Mouse (Mus musculus) intestine, embryonic 14.5 days (tissue): ENCODE data around the gene Mterf2. TPM values are rescaled to one million over a fixed set of nuclear protein-coding genes. Genes with fewer than 3 reads are reported as not detected.

Experiments
- ATAC-seq: fragments of 200-750 bp; cut with Nextera tagmentation; replicated peaks from 2 replicates; pipeline ENCODE4 v1.8.0; 2017; ENCODE audit warnings: low read depth, moderate number of reproducible peaks, moderate TSS enrichment, moderate library complexity; ENCODE audit not compliant: low FRiP score, low TSS enrichment
- DNase-seq: peaks from one replicate; pipeline ENCODE4 v3.0.0-alpha.2; 2018; ENCODE audit warnings: low spot score
- H3K27ac ChIP-seq: fragments of 300-500 bp; sonication (generic); 2 replicates; pipeline ENCODE4 v1.5.1; 2014; ENCODE audit warnings: low read depth, mild to moderate bottlenecking, control low read depth
- H3K27me3 ChIP-seq: fragments of 300-500 bp; sonication (generic); replicated peaks from 2 replicates; pipeline ENCODE4 v1.6.1; 2014; ENCODE audit warnings: low read length, control low read depth; ENCODE audit not compliant: control insufficient read depth, insufficient read depth
- H3K36me3 ChIP-seq: fragments of 300-500 bp; sonication (generic); 2 replicates; pipeline ENCODE4 v1.6.1; 2014; ENCODE audit warnings: low read length, control low read depth; ENCODE audit not compliant: control insufficient read depth, insufficient read depth
- H3K4me1 ChIP-seq: fragments of 300-500 bp; sonication (generic); replicated peaks from 2 replicates; pipeline ENCODE4 v1.6.1; 2014; ENCODE audit warnings: low read length, control low read depth, mixed read lengths; ENCODE audit not compliant: control insufficient read depth, insufficient read depth
- H3K4me2 ChIP-seq: fragments of 300-500 bp; sonication (generic); 2 replicates; pipeline ENCODE4 v1.6.1; 2014; ENCODE audit warnings: low read length
- H3K4me3 ChIP-seq: fragments of 300-500 bp; sonication (generic); 2 replicates; pipeline ENCODE4 v1.5.1; 2014; ENCODE audit warnings: low read depth, low read length, control low read depth, mixed read lengths
- H3K9ac ChIP-seq: fragments of 300-500 bp; sonication (generic); 2 replicates; pipeline ENCODE4 v1.6.1; 2014; ENCODE audit warnings: mild to moderate bottlenecking, low read length
- H3K9me3 ChIP-seq: fragments of 300-500 bp; sonication (generic); 2 replicates; pipeline ENCODE4 v1.6.1; 2016; ENCODE audit warnings: low read length, control low read depth; ENCODE audit not compliant: control insufficient read depth
- WGBS: fragments of 180-500 bp; shearing (Covaris S2); extraction: QIAGEN DNeasy Blood & Tissue Kit; methylation state at CpG from one replicate; pipeline ENCODE4 v1.1.7; 2014; 5-methylcytosine and 5-hydroxymethylcytosine counted together
- polyA plus RNA-seq: library from polyadenylated mRNA; unstranded; fragments of >200 nt; fragmentation: Nextera tagmentation; extraction: Ambion mirVana; gene quantifications from 2 replicates; pipeline ENCODE4 v1.2.1, GENCODE M21; 2014

The Mterf2 gene
- polyA plus RNA-seq, 1 experiment from 2014 or later = 17.2 TPM

GRCm38 (mm10) chr10:85149226-85149625 is 21.4 kb upstream of the Mterf2 start:
- WGBS = 84% methylated on average over 5 of the region's 5 CpGs
- ATAC-seq = no peak
- no peak overlapping the region for H3K4me3 ChIP-seq

GRCm38 (mm10) chr10:85146282-85146681 is 18.5 kb upstream of the Mterf2 start:
- DNase-seq = no peak
- Histone ChIP-seq H3K27ac (no peak overlapping the region), H3K27me3 (no peaks in the 10 kb centered on the region), H3K4me2 (no peak overlapping the region), H3K4me1 (0 out of 2 replicates have a peak, but pooled peaks cover 2% of the 10 kb centered on the region), H3K4me3 (no peak overlapping the region), H3K36me3 (peaks cover 48% of the 10 kb centered on the region), H3K9me3 (no peaks in the 10 kb centered on the region), H3K9ac (no peak overlapping the region)
- ATAC-seq = no peak
- 77% methylated on average over 14 of the region's 14 CpGs for WGBS

More at GRCm38 (mm10) chr10:85149226-85149625, 21.4 kb upstream of the Mterf2 start:
- H3K36me3 ChIP-seq = peaks cover 29% of the 10 kb centered on the region
- H3K4me2 ChIP-seq = no peak overlapping the region
- no peak overlapping the region for H3K27ac ChIP-seq
- H3K4me1 ChIP-seq = no peaks in the 10 kb centered on the region
- no peak overlapping the region for H3K9ac ChIP-seq
- H3K27me3 ChIP-seq = no peaks in the 10 kb centered on the region
- DNase-seq = no peak
- H3K9me3 ChIP-seq = no peaks in the 10 kb centered on the region

- no peak overlapping the region for H3K9ac ChIP-seq
- H3K4me1 ChIP-seq = 0 out of 2 replicates have a peak, but pooled peaks cover 4% of the 10 kb centered on the region
- H3K9me3 ChIP-seq = no peaks in the 10 kb centered on the region
- peak; percentile 58 for DNase-seq
- no peak overlapping the region for H3K4me2 ChIP-seq
- H3K36me3 ChIP-seq = peaks cover 25% of the 10 kb centered on the region
- 0 out of 2 replicates have a peak, but pooled peaks have one; percentile 62 for ATAC-seq
- H3K4me3 ChIP-seq = no peak overlapping the region
- 28% methylated on average over 9 of the region's 9 CpGs for whole genome bisulfite sequencing
- no peaks in the 10 kb centered on the region for H3K27me3 ChIP-seq
- no peak overlapping the region for H3K27ac ChIP-seq
Observed at GRCm38 (mm10) chr10:85141465-85141864, 13.6 kb upstream of the Mterf2 start.

GRCm38 (mm10) chr10:85136573-85136972 is 8.7 kb upstream of the Mterf2 start:
- WGBS = 72% methylated on average over 6 of the region's 6 CpGs

GRCm38 (mm10) chr10:85128453-85128852 is 626 bp upstream of the Mterf2 start:
- Histone ChIP-seq H3K4me2 (peak overlapping the region; percentile 74), H3K4me3 (peak overlapping the region; percentile 79), H3K36me3 (peaks cover 8% of the 10 kb centered on the region), H3K27ac (no peak overlapping the region), H3K9ac (peak overlapping the region; percentile 54; the same call in 1 of the 2 replicates), H3K27me3 (no peaks in the 10 kb centered on the region), H3K9me3 (no peaks in the 10 kb centered on the region), H3K4me1 (peaks cover 11% of the 10 kb centered on the region)
- ATAC-seq (no peak; the same call in 1 of the 2 replicates), DNase-seq (peak; percentile 65)
- 15% methylated on average over 7 of the region's 7 CpGs for WGBS

More at GRCm38 (mm10) chr10:85136573-85136972, 8.7 kb upstream of the Mterf2 start:
- DNase-seq (no peak), ATAC-seq (no peak)
- H3K27me3 ChIP-seq = no peaks in the 10 kb centered on the region
- no peak overlapping the region for H3K4me2 ChIP-seq
- H3K9me3 ChIP-seq = no peaks in the 10 kb centered on the region
- H3K27ac ChIP-seq = no peak overlapping the region
- 0 out of 2 replicates have a peak, but pooled peaks cover 4% of the 10 kb centered on the region for H3K4me1 ChIP-seq
- no peak overlapping the region for H3K9ac ChIP-seq
- no peak overlapping the region for H3K4me3 ChIP-seq
- peaks cover 7% of the 10 kb centered on the region for H3K36me3 ChIP-seq

GRCm38 (mm10) chr10:85125184-85125583 is 2.6 kb downstream of the Mterf2 start:
- WGBS = 79% methylated on average over 13 of the region's 13 CpGs
- H3K4me3 ChIP-seq = no peak overlapping the region
- ATAC-seq (no peak), DNase-seq (no peak)
- peaks cover 32% of the 10 kb centered on the region for H3K36me3 ChIP-seq
- peaks cover 11% of the 10 kb centered on the region for H3K4me1 ChIP-seq
- H3K4me2 ChIP-seq = no peak overlapping the region
- H3K27ac ChIP-seq = no peak overlapping the region
- H3K27me3 ChIP-seq = no peaks in the 10 kb centered on the region
- H3K9me3 ChIP-seq = no peaks in the 10 kb centered on the region
- no peak overlapping the region for H3K9ac ChIP-seq

- Histone ChIP-seq H3K27ac (no peak overlapping the region), H3K4me2 (no peak overlapping the region), H3K4me1 (peaks cover 2% of the 10 kb centered on the region), H3K36me3 (peaks cover 36% of the 10 kb centered on the region), H3K9me3 (no peaks in the 10 kb centered on the region), H3K9ac (no peak overlapping the region), H3K27me3 (no peaks in the 10 kb centered on the region), H3K4me3 (no peak overlapping the region)
- DNase-seq (no peak), ATAC-seq (no peak)
- 86% methylated on average over 4 of the region's 4 CpGs for WGBS
Observed at GRCm38 (mm10) chr10:85114409-85114808, 13.4 kb downstream of the Mterf2 start.

GRCm38 (mm10) chr10:85103085-85103885 is 24.5 kb downstream of the Mterf2 start:
- H3K4me3 ChIP-seq = peak overlapping the region; percentile 95
- peak overlapping the region; percentile 82 for H3K27ac ChIP-seq
- H3K27me3 ChIP-seq = no peaks in the 10 kb centered on the region
- peak; percentile 78 for DNase-seq
- H3K36me3 ChIP-seq = no peaks in the 10 kb centered on the region
- H3K4me1 ChIP-seq = peaks cover 3% of the 10 kb centered on the region; the same call in 1 of the 2 replicates
- H3K9ac ChIP-seq = peak overlapping the region; percentile 90
- no peaks in the 10 kb centered on the region for H3K9me3 ChIP-seq
- ATAC-seq = peak; percentile 51
- under 1% methylated on average over 34 of the region's 34 CpGs for WGBS
- peak overlapping the region; percentile 79 for H3K4me2 ChIP-seq
